Mouse (Mus musculus): ENCODE data around the gene Naaladl1. TPM values are rescaled to one million over a fixed set of nuclear protein-coding genes. Genes with fewer than 3 reads are reported as not detected.
"Not testable (repeated sequence)": the region's sequence is repeated elsewhere in the genome, so short reads cannot be mapped to it uniquely, and the experiment has no call there.

The Naaladl1 gene
- total RNA-seq, 1 experiment: 0.80 TPM

GRCm38 (mm10) chr19:6126289-6126688, 20.7 kb downstream of the Naaladl1 start:
- H3K36me3 ChIP-seq (ENCODE audit: control insufficient read depth, insufficient read depth, low read length, poor library complexity, severe bottlenecking): no peaks in the 10 kb centered on the region
- H3K27ac ChIP-seq (ENCODE audit: insufficient read depth, low read depth, low read length, poor library complexity, severe bottlenecking): no peak overlapping the region
- TF ChIP-seq HCFC1 (IDR thresholded peaks at IDR 0.05; ENCODE audit: borderline replicate concordance, insufficient read depth, low read length) (no peak), ZNF384 (IDR thresholded peaks at IDR 0.05; ENCODE audit: low read depth, low read length) (peak; percentile 66; the same call in 1 of the 2 replicates), ZC3H11A (IDR thresholded peaks at IDR 0.05; ENCODE audit: borderline replicate concordance, low read depth, low read length) (peak; percentile 60; the same call in 1 of the 2 replicates)
- in situ Hi-C loops (cut with MboI; ENCODE audit: low sequenced_read_pairs in 2 of 2, unreplicated experiment in 2 of 2): loop anchor here (5.0 to 10.0 kb wide), 2 partner anchors 161 to 164 kb away; partner anchors contain the start of gene Pola2 (in 2 of the 2)
- peak; percentile 79 for DNase-seq (ENCODE audit: low read depth, low spot score)
- H3K4me1 ChIP-seq (ENCODE audit: control insufficient read depth in 2 of 2, insufficient read depth in 2 of 2, low read length in 2 of 2, poor library complexity in 1 of 2): peaks cover 0 to 9% of the 10 kb centered on the region in 2 experiments; a peak in 1 of 4 replicates
- no peaks in the 10 kb centered on the region for H3K9me3 ChIP-seq (ENCODE audit: control insufficient read depth, insufficient read depth, low read depth, low read length)
- no peak overlapping the region for H3K9ac ChIP-seq (ENCODE audit: insufficient read depth, low read depth, low read length, poor library complexity, severe bottlenecking)
- H3K4me3 ChIP-seq (ENCODE audit: insufficient read depth in 1 of 2, low read depth in 1 of 2, low read length in 2 of 2, poor library complexity in 1 of 2, severe bottlenecking in 1 of 2): no peak overlapping the region

GRCm38 (mm10) chr19:6126789-6127580, 21.4 kb downstream of the Naaladl1 start:
- Histone ChIP-seq H3K4me3 (ENCODE audit: insufficient read depth in 1 of 2, low read depth in 1 of 2, low read length in 2 of 2, poor library complexity in 1 of 2, severe bottlenecking in 1 of 2) (peak overlapping the region; percentile 79 to 89), H3K9me3 (ENCODE audit: control insufficient read depth, insufficient read depth, low read depth, low read length) (no peaks in the 10 kb centered on the region), H3K27ac (ENCODE audit: insufficient read depth, low read depth, low read length, poor library complexity, severe bottlenecking) (peak overlapping the region; percentile 34; the same call in 1 of the 2 replicates), H3K36me3 (ENCODE audit: control insufficient read depth, insufficient read depth, low read length, poor library complexity, severe bottlenecking) (no peaks in the 10 kb centered on the region), H3K9ac (ENCODE audit: insufficient read depth, low read depth, low read length, poor library complexity, severe bottlenecking) (peak overlapping the region; percentile 61; the same call in 1 of the 2 replicates), H3K4me1 (ENCODE audit: control insufficient read depth in 2 of 2, insufficient read depth in 2 of 2, low read length in 2 of 2, poor library complexity in 1 of 2) (peaks cover 0 to 2% of the 10 kb centered on the region in 2 experiments; a peak in 1 of 4 replicates)
- no peak for DNase-seq (ENCODE audit: low read depth, low spot score)
- in situ Hi-C loops (cut with MboI; ENCODE audit: low sequenced_read_pairs in 2 of 2, unreplicated experiment in 2 of 2): loop anchor here (5.0 to 10.0 kb wide), 2 partner anchors 162 to 165 kb away; partner anchors contain the start of gene Pola2 (in 2 of the 2)
- TF ChIP-seq MAFK (IDR thresholded peaks at IDR 0.05; ENCODE audit: insufficient read depth, low read depth, low read length) (no peak), CHD2 (IDR thresholded peaks at IDR 0.05; ENCODE audit: low read depth, low read length) (no peak), ZC3H11A (IDR thresholded peaks at IDR 0.05; ENCODE audit: borderline replicate concordance, low read depth, low read length) (no peak), ZNF384 (IDR thresholded peaks at IDR 0.05; ENCODE audit: low read depth, low read length) (no peak), HCFC1 (IDR thresholded peaks at IDR 0.05; ENCODE audit: borderline replicate concordance, insufficient read depth, low read length) (no peak)

- Histone ChIP-seq H3K27ac (ENCODE audit: insufficient read depth, low read depth, low read length, poor library complexity, severe bottlenecking) (peak within 1 kb of the TSS; percentile 61; the same call in 1 of the 2 replicates), H3K4me3 (ENCODE audit: insufficient read depth in 1 of 2, low read depth in 1 of 2, low read length in 2 of 2, poor library complexity in 1 of 2, severe bottlenecking in 1 of 2) (peak within 1 kb of the TSS; percentile 79 to 89), H3K9me3 (ENCODE audit: control insufficient read depth, insufficient read depth, low read depth, low read length) (no peaks in the 10 kb centered on the region), H3K36me3 (ENCODE audit: control insufficient read depth, insufficient read depth, low read length, poor library complexity, severe bottlenecking) (no peaks in the 10 kb centered on the region), H3K4me1 (ENCODE audit: control insufficient read depth in 2 of 2, insufficient read depth in 2 of 2, low read length in 2 of 2, poor library complexity in 1 of 2) (no peaks in the 10 kb centered on the region; a peak in 1 of 4 replicates), H3K9ac (ENCODE audit: insufficient read depth, low read depth, low read length, poor library complexity, severe bottlenecking) (peak within 1 kb of the TSS; percentile 82)
- in situ Hi-C loops (cut with MboI; ENCODE audit: low sequenced_read_pairs in 2 of 2, unreplicated experiment in 2 of 2): loop anchor here (5.0 to 10.0 kb wide), 2 partner anchors 163 to 166 kb away; partner anchors contain the start of gene Pola2 (in 2 of the 2)
- TF ChIP-seq ZC3H11A (IDR thresholded peaks at IDR 0.05; ENCODE audit: borderline replicate concordance, low read depth, low read length) (peak; percentile 77), HCFC1 (IDR thresholded peaks at IDR 0.05; ENCODE audit: borderline replicate concordance, insufficient read depth, low read length) (peak; percentile 59; the same call in 1 of the 2 replicates), MAFK (IDR thresholded peaks at IDR 0.05; ENCODE audit: insufficient read depth, low read depth, low read length) (no peak), CHD2 (IDR thresholded peaks at IDR 0.05; ENCODE audit: low read depth, low read length) (0 out of 2 replicates have a peak, but pooled peaks have one; percentile 45), ZNF384 (IDR thresholded peaks at IDR 0.05; ENCODE audit: low read depth, low read length) (no peak)
- peak; percentile 96 for DNase-seq (ENCODE audit: low read depth, low spot score)
Observed at GRCm38 (mm10) chr19:6127760-6128341, 22.3 kb downstream of the Naaladl1 start, which contains the start of gene Snx15. Gene Snx15, minus strand, starts transcription at chr19:6128304.

GRCm38 (mm10) chr19:6130414-6131128, 25.0 kb downstream of the Naaladl1 start:
- H3K4me1 ChIP-seq (ENCODE audit: control insufficient read depth in 2 of 2, insufficient read depth in 2 of 2, low read length in 2 of 2, poor library complexity in 1 of 2); H3K9me3 ChIP-seq (ENCODE audit: control insufficient read depth, insufficient read depth, low read depth, low read length); H3K9ac ChIP-seq (ENCODE audit: insufficient read depth, low read depth, low read length, poor library complexity, severe bottlenecking); in situ Hi-C loops (cut with MboI; ENCODE audit: low sequenced_read_pairs in 2 of 2, unreplicated experiment in 2 of 2); DNase-seq (ENCODE audit: low read depth, low spot score); H3K4me3 ChIP-seq (ENCODE audit: insufficient read depth in 1 of 2, low read depth in 1 of 2, low read length in 2 of 2, poor library complexity in 1 of 2, severe bottlenecking in 1 of 2); H3K27ac ChIP-seq (ENCODE audit: insufficient read depth, low read depth, low read length, poor library complexity, severe bottlenecking); H3K36me3 ChIP-seq (ENCODE audit: control insufficient read depth, insufficient read depth, low read length, poor library complexity, severe bottlenecking): not testable (repeated sequence)
